Mouse (Mus musculus) pancreas, adult 10 weeks (tissue): Measurements from ENCODE around the gene Grasp. TPM values are rescaled to one million over a fixed set of nuclear protein-coding genes. Genes with fewer than 3 reads are reported as not detected.

Experiments
- polyA plus RNA-seq: library from polyadenylated mRNA; stranded (reverse); fragments of 350-450 nt; fragmentation: Illumina TruSeq; extraction: RNeasy Lipid Tissue Mini Kit (QIAGEN cat#74804); gene quantifications from one replicate; pipeline ENCODE4 v1.2.3, GENCODE M21; 2015; ENCODE audit warnings: low read depth, low replicate concordance; ENCODE audit not compliant: insufficient read depth

Grasp gene
- 6.4 TPM for polyA plus RNA-seq

DNA sequence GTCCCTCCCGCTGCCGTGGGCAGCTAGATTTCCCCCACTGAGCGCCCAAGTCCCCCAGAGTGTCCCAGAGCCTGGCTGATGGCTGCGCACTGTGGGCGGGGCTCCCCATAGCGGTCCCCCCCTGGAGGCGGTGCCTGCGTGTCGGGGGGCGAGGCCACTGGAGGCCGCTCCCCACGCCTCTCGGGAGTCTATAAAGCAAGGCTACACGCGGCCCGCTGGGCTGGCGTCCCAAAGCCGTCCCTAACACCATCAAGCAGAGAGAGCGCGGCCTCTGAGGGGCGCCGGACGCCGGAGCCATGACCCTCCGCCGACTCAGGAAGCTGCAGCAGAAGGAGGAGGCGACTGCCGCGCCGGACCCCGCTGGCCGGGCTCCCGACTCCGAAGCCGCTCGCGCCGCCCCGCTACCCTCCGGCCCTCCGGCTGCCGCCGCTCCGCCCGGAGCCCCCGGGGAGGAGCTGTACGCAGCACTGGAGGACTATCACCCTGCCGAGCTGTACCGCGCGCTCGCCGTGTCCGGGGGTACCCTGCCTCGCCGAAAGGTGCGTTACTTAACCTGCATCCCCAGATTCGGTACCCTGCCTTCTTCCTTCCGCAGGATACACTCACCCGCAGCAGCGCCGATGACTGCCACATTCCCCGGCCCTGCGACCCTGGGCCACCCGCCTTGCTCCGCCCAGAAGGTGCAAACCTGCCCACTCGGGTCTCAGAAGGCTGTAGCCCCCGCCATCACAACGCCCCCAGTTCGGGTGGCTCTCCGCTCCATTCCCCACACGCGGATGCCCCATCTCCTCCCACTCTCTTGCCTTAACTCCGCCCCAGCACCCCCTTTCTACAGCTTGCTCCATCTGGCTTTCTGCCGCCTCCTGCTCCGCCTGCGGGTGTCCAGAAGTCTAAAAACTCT is at the start of gene Grasp:
Gene Grasp, plus strand, starts transcription at position 183 of the 901 bp plus-strand sequence.

DNA sequence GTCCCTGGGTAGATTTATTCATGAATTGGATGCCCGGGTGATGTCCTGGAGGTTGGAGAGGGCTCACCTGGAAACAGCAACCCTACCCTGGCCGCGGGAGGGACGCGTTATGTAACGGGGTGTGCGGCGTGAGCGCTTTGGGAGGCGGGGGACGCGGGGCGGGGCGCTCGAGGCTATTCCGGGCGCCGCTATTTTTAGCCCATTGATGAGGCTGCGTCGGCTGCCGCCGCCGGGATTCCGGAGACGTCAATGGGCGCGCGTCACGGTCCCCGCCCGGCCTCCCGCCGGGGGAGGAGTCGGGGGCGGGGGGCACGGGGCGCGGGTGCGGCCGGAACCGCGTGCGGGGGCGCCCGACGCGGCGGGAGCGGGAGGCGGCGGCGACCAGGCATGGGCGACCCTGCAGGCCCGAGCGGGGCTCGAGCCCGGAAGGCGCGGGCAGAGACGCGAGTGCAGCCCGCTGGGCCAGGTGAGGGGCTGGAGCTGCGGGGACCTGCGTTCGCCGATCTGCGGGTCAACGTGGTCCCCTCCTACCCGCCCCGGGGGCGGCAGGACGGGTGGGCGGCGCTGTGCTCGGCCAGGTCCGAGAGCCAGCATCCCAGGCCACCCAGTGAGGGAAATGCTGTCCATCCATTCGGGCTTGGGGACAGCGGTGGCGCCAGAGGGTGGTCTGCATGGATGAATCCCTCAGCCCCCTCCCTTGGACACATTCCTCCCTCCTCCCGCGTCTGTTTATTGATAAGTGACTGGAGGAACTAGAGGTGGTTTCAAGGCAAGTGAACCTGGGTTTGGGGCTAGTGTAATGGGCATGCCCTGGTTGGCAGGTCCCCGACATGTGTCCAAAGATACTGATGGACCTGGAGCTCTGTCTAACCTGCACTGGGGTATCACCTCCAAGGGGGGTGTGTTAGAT is 30.2 kb downstream of the Grasp start, which contains the start of gene Nr4a1:
Gene Nr4a1, plus strand, starts transcription at position 384 of the 910 bp plus-strand sequence.

Other genes starting within 250 kb of the Grasp start
- not detected for gene Gm47841, start 176.8 kb upstream of the Grasp start, polyA plus RNA-seq
- 1.6 TPM for gene Fignl2, start 145.6 kb upstream of the Grasp start, polyA plus RNA-seq
- gene Ankrd33, start 108.4 kb upstream of the Grasp start, polyA plus RNA-seq: not detected
- gene Acvrl1, start 95.7 kb upstream of the Grasp start, polyA plus RNA-seq: 20.3 TPM
- 3.4 TPM for gene Acvr1b, start 50.1 kb upstream of the Grasp start, polyA plus RNA-seq
- gene Nr4a1, start 30.1 kb downstream of the Grasp start, polyA plus RNA-seq: 23.3 TPM
- 5.2 TPM for gene Atg101, start 60.1 kb downstream of the Grasp start, polyA plus RNA-seq
- gene 6030408B16Rik, start 69.0 kb downstream of the Grasp start, polyA plus RNA-seq: 1.00 TPM
- gene Krt80, start 146.0 kb downstream of the Grasp start, polyA plus RNA-seq: 1.8 TPM
- gene Krt7, start 186.9 kb downstream of the Grasp start, polyA plus RNA-seq: 8.3 TPM
- not detected for gene Krt87, start 214.6 kb downstream of the Grasp start, polyA plus RNA-seq
- not detected for gene Krt88, start 223.6 kb downstream of the Grasp start, polyA plus RNA-seq
- not detected for gene Krt81, start 239.6 kb downstream of the Grasp start, polyA plus RNA-seq
- gene Krt86, start 249.3 kb downstream of the Grasp start, polyA plus RNA-seq: not detected